Mouse (Mus musculus): ENCODE results near the gene 3110018I06Rik. TPM values are rescaled to one million over a fixed set of nuclear protein-coding genes. Genes with fewer than 3 reads are reported as not detected.

The 3110018I06Rik gene
- polyA plus RNA-seq, 1 experiment from 2014 or later = not detected

GRCm38 (mm10) chr12:107516265-107517217, 28.1 kb downstream of the 3110018I06Rik start:
- no peaks in the 10 kb centered on the region for H3K9me3 ChIP-seq
- no peak overlapping the region for H3K27ac ChIP-seq
- no peak for ATAC-seq (ENCODE audit: insufficient number of reproducible peaks, insufficient read depth, low FRiP score, low TSS enrichment, low read depth)
- H3K4me1 ChIP-seq = peaks cover 3% of the 10 kb centered on the region
- H3K27me3 ChIP-seq = no peaks in the 10 kb centered on the region
- no peak overlapping the region for H3K9ac ChIP-seq
- no peak overlapping the region for H3K4me2 ChIP-seq
- no peak overlapping the region for H3K4me3 ChIP-seq
- WGBS = 38% methylated on average over 11 of the region's 11 CpGs
- no peaks in the 10 kb centered on the region for H3K36me3 ChIP-seq

- H3K27ac ChIP-seq = no peak overlapping the region
- no peak for ATAC-seq (ENCODE audit: insufficient number of reproducible peaks, insufficient read depth, low FRiP score, low TSS enrichment, low read depth)
- H3K36me3 ChIP-seq = no peaks in the 10 kb centered on the region
- H3K9ac ChIP-seq = no peak overlapping the region
- no peaks in the 10 kb centered on the region for H3K27me3 ChIP-seq
- 83% methylated on average over 3 of the region's 3 CpGs for WGBS
- H3K9me3 ChIP-seq = no peaks in the 10 kb centered on the region
- peaks cover 3% of the 10 kb centered on the region for H3K4me1 ChIP-seq
- no peak overlapping the region for H3K4me3 ChIP-seq
- H3K4me2 ChIP-seq = no peak overlapping the region
Measured at GRCm38 (mm10) chr12:107520941-107521340, 32.5 kb downstream of the 3110018I06Rik start.

- Histone ChIP-seq H3K4me1 (no peaks in the 10 kb centered on the region), H3K9ac (no peak overlapping the region), H3K4me2 (no peak overlapping the region), H3K36me3 (no peaks in the 10 kb centered on the region), H3K27ac (no peak overlapping the region), H3K4me3 (no peak overlapping the region), H3K9me3 (no peaks in the 10 kb centered on the region), H3K27me3 (no peaks in the 10 kb centered on the region)
- no peak for ATAC-seq (ENCODE audit: insufficient number of reproducible peaks, insufficient read depth, low FRiP score, low TSS enrichment, low read depth)
- 47% methylated on average over 1 of the region's 1 CpGs for WGBS
Measured at GRCm38 (mm10) chr12:107528346-107528880, 40.0 kb downstream of the 3110018I06Rik start.

- no peak overlapping the region for H3K27ac ChIP-seq
- no peak overlapping the region for H3K9ac ChIP-seq
- ATAC-seq (ENCODE audit: insufficient number of reproducible peaks, insufficient read depth, low FRiP score, low TSS enrichment, low read depth) = no peak
- H3K9me3 ChIP-seq = no peaks in the 10 kb centered on the region
- H3K4me3 ChIP-seq = no peak overlapping the region
- no peaks in the 10 kb centered on the region for H3K27me3 ChIP-seq
- H3K4me2 ChIP-seq = no peak overlapping the region
- WGBS = 83% methylated on average over 7 of the region's 7 CpGs
- no peaks in the 10 kb centered on the region for H3K4me1 ChIP-seq
- no peaks in the 10 kb centered on the region for H3K36me3 ChIP-seq
Measured at GRCm38 (mm10) chr12:107532871-107533270, 44.4 kb downstream of the 3110018I06Rik start.

Measured in embryonic facial prominence, embryonic 13.5 days (tissue).